Mouse (Mus musculus) midbrain, embryonic 11.5 days (tissue): ENCODE measurements around the gene Bcl7a. TPM values are rescaled to one million over a fixed set of nuclear protein-coding genes. Genes with fewer than 3 reads are reported as not detected.

Experiments used
- ATAC-seq: fragments of 200-750 bp; cut with Nextera tagmentation; 2 replicates; pipeline ENCODE4 v1.8.0; 2017; ENCODE audit warnings: moderate TSS enrichment, moderate library complexity; ENCODE audit not compliant: low FRiP score
- DNase-seq: peaks from one replicate; pipeline ENCODE4 v3.0.0; 2015; ENCODE audit warnings: low spot score; ENCODE audit errors: missing footprints
- H3K27ac ChIP-seq: fragments of 300-500 bp; sonication (generic); 2 replicates; pipeline ENCODE4 v1.5.1; 2014; ENCODE audit warnings: low read depth, low read length
- H3K27me3 ChIP-seq: fragments of 300-500 bp; sonication (generic); 2 replicates; pipeline ENCODE4 v1.6.1; 2014; ENCODE audit warnings: mild to moderate bottlenecking, low read length, moderate library complexity, mixed read lengths; ENCODE audit not compliant: control insufficient read depth, insufficient read depth
- H3K36me3 ChIP-seq: fragments of 300-500 bp; sonication (generic); 2 replicates; pipeline ENCODE4 v1.6.1; 2014; ENCODE audit warnings: mild to moderate bottlenecking, low read length, moderate library complexity, mixed read lengths; ENCODE audit not compliant: control insufficient read depth, insufficient read depth
- H3K4me1 ChIP-seq: fragments of 300-500 bp; sonication (generic); 2 replicates; pipeline ENCODE4 v1.6.1; 2014; ENCODE audit warnings: low read length; ENCODE audit not compliant: control insufficient read depth, insufficient read depth
- H3K4me2 ChIP-seq: fragments of 300-500 bp; sonication (generic); 2 replicates; pipeline ENCODE4 v1.6.1; 2014; ENCODE audit warnings: mild to moderate bottlenecking, moderate library complexity
- H3K4me3 ChIP-seq: fragments of 300-500 bp; sonication (generic); 2 replicates; pipeline ENCODE4 v1.5.1; 2014; ENCODE audit warnings: low read depth, low read length
- H3K9ac ChIP-seq: fragments of 300-500 bp; sonication (generic); 2 replicates; pipeline ENCODE4 v1.6.1; 2014; ENCODE audit warnings: low read length
- H3K9me3 ChIP-seq: fragments of 300-500 bp; sonication (generic); 2 replicates; pipeline ENCODE4 v1.6.1; 2016; ENCODE audit warnings: low read length; ENCODE audit not compliant: control insufficient read depth
- WGBS: fragments of 180-500 bp; shearing (Covaris S2); extraction: QIAGEN DNeasy Blood & Tissue Kit; methylation state at CpG from one replicate; pipeline ENCODE4 v1.1.7; 2014; 5-methylcytosine and 5-hydroxymethylcytosine counted together
- polyA plus RNA-seq: library from polyadenylated mRNA; unstranded; fragments of >200 nt; fragmentation: Nextera tagmentation; extraction: Ambion mirVana; gene quantifications from 2 replicates; pipeline ENCODE4 v1.2.1, GENCODE M21; 2014

Gene Bcl7a
- polyA plus RNA-seq, 1 experiment from 2014 or later, result 45.3 TPM

GRCm38 (mm10) chr5:123368869-123369488 lies 25.3 kb downstream of the Bcl7a start:
- Histone ChIP-seq H3K27me3 (no peaks in the 10 kb centered on the region), H3K9me3 (no peaks in the 10 kb centered on the region), H3K36me3 (peaks cover 47% of the 10 kb centered on the region), H3K4me3 (no peak overlapping the region), H3K27ac (no peak overlapping the region), H3K4me1 (no peaks in the 10 kb centered on the region), H3K9ac (no peak overlapping the region), H3K4me2 (no peak overlapping the region)
- 82% methylated on average over 13 of the region's 13 CpGs for WGBS
- no peak for ATAC-seq
- peak; percentile 91 for DNase-seq

GRCm38 (mm10) chr5:123370049-123370448 lies 26.4 kb downstream of the Bcl7a start:
- H3K27me3 ChIP-seq, result no peaks in the 10 kb centered on the region
- no peak for ATAC-seq
- H3K4me2 ChIP-seq, result no peak overlapping the region
- no peak overlapping the region for H3K9ac ChIP-seq
- H3K27ac ChIP-seq, result no peak overlapping the region
- peaks cover 38% of the 10 kb centered on the region for H3K36me3 ChIP-seq
- no peaks in the 10 kb centered on the region for H3K4me1 ChIP-seq
- no peak for DNase-seq
- WGBS, result 91% methylated on average over 5 of the region's 5 CpGs
- H3K4me3 ChIP-seq, result no peak overlapping the region
- no peaks in the 10 kb centered on the region for H3K9me3 ChIP-seq

GRCm38 (mm10) chr5:123375262-123375661 lies 31.6 kb downstream of the Bcl7a start:
- ATAC-seq (no peak), DNase-seq (no peak)
- no peaks in the 10 kb centered on the region for H3K9me3 ChIP-seq
- no peak overlapping the region for H3K4me3 ChIP-seq
- no peak overlapping the region for H3K27ac ChIP-seq
- H3K27me3 ChIP-seq, result no peaks in the 10 kb centered on the region
- peaks cover 31% of the 10 kb centered on the region for H3K36me3 ChIP-seq
- H3K4me1 ChIP-seq, result no peaks in the 10 kb centered on the region
- H3K9ac ChIP-seq, result no peak overlapping the region
- no peak overlapping the region for H3K4me2 ChIP-seq
- 89% methylated on average over 10 of the region's 10 CpGs for WGBS

GRCm38 (mm10) chr5:123375793-123376452 lies 32.3 kb downstream of the Bcl7a start:
- ATAC-seq, result no peak
- Histone ChIP-seq H3K4me1 (no peaks in the 10 kb centered on the region), H3K9me3 (no peaks in the 10 kb centered on the region), H3K4me2 (no peak overlapping the region), H3K9ac (no peak overlapping the region), H3K27me3 (no peaks in the 10 kb centered on the region), H3K4me3 (no peak overlapping the region), H3K27ac (no peak overlapping the region; the same call in 1 of the 2 replicates), H3K36me3 (peaks cover 28% of the 10 kb centered on the region)
- 94% methylated on average over 6 of the region's 6 CpGs for WGBS
- DNase-seq, result no peak

- Histone ChIP-seq H3K9ac (no peak overlapping the region), H3K9me3 (no peaks in the 10 kb centered on the region), H3K27ac (no peak overlapping the region), H3K27me3 (no peaks in the 10 kb centered on the region), H3K4me2 (no peak overlapping the region), H3K4me1 (no peaks in the 10 kb centered on the region), H3K4me3 (no peak overlapping the region), H3K36me3 (peaks cover 21% of the 10 kb centered on the region)
- ATAC-seq (no peak), DNase-seq (no peak)
- 87% methylated on average over 10 of the region's 10 CpGs for WGBS
These were observed 32.9 kb downstream of the Bcl7a start for GRCm38 (mm10) chr5:123376569-123376968.

- WGBS, result 70% methylated on average over 15 of the region's 15 CpGs
These were observed 33.7 kb downstream of the Bcl7a start for GRCm38 (mm10) chr5:123377120-123377955.

GRCm38 (mm10) chr5:123378712-123379111 lies 35.1 kb downstream of the Bcl7a start:
- Histone ChIP-seq H3K36me3 (peaks cover 3% of the 10 kb centered on the region), H3K4me1 (no peaks in the 10 kb centered on the region), H3K4me3 (no peak overlapping the region), H3K9me3 (no peaks in the 10 kb centered on the region), H3K27me3 (no peaks in the 10 kb centered on the region), H3K9ac (no peak overlapping the region), H3K27ac (no peak overlapping the region), H3K4me2 (no peak overlapping the region)
- WGBS, result 85% methylated on average over 9 of the region's 9 CpGs
- ATAC-seq (no peak), DNase-seq (no peak)

More at GRCm38 (mm10) chr5:123377120-123377955, 33.7 kb downstream of the Bcl7a start:
- no peak overlapping the region for H3K4me3 ChIP-seq
- no peaks in the 10 kb centered on the region for H3K27me3 ChIP-seq
- peaks cover 14% of the 10 kb centered on the region for H3K36me3 ChIP-seq
- no peaks in the 10 kb centered on the region for H3K4me1 ChIP-seq
- H3K4me2 ChIP-seq, result no peak overlapping the region
- DNase-seq (peak; percentile 98), ATAC-seq (0 out of 2 replicates have a peak, but pooled peaks have one; percentile 40)
- H3K9ac ChIP-seq, result no peak overlapping the region
- no peaks in the 10 kb centered on the region for H3K9me3 ChIP-seq
- H3K27ac ChIP-seq, result no peak overlapping the region

- ATAC-seq, result no peak
- no peak overlapping the region for H3K4me3 ChIP-seq
These were observed 35.9 kb downstream of the Bcl7a start for GRCm38 (mm10) chr5:123379504-123379931.

GRCm38 (mm10) chr5:123381968-123382367 lies 38.3 kb downstream of the Bcl7a start:
- Histone ChIP-seq H3K9ac (no peak overlapping the region), H3K4me3 (no peak overlapping the region), H3K27ac (no peak overlapping the region), H3K4me1 (no peaks in the 10 kb centered on the region), H3K36me3 (no peaks in the 10 kb centered on the region), H3K9me3 (no peaks in the 10 kb centered on the region), H3K4me2 (no peak overlapping the region), H3K27me3 (no peaks in the 10 kb centered on the region)
- ATAC-seq, result no peak
- DNase-seq, result no peak
- 39% methylated on average over 20 of the region's 20 CpGs for WGBS

More at GRCm38 (mm10) chr5:123379504-123379931, 35.9 kb downstream of the Bcl7a start:
- Histone ChIP-seq H3K36me3 (peaks cover 3% of the 10 kb centered on the region; the same call in 1 of the 2 replicates), H3K27ac (no peak overlapping the region), H3K4me2 (no peak overlapping the region), H3K9ac (no peak overlapping the region), H3K9me3 (no peaks in the 10 kb centered on the region), H3K4me1 (no peaks in the 10 kb centered on the region), H3K27me3 (no peaks in the 10 kb centered on the region)
- WGBS, result 75% methylated on average over 5 of the region's 5 CpGs
- DNase-seq, result no peak
